Mouse (Mus musculus) neural tube, embryonic 15.5 days (tissue): ENCODE results near the gene Rasgrf1. TPM values are rescaled to one million over a fixed set of nuclear protein-coding genes. Genes with fewer than 3 reads are reported as not detected.

Experiments used
- ATAC-seq: fragments of 200-750 bp; cut with Nextera tagmentation; 2 replicates; pipeline ENCODE4 v1.8.0; 2017; ENCODE audit warnings: mild to moderate bottlenecking, moderate TSS enrichment, moderate library complexity; ENCODE audit not compliant: low FRiP score
- H3K27ac ChIP-seq: fragments of 300-500 bp; sonication (generic); replicated peaks from 2 replicates; pipeline ENCODE4 v1.5.1; 2015; ENCODE audit warnings: mild to moderate bottlenecking, inconsistent platforms
- H3K27me3 ChIP-seq: fragments of 300-500 bp; sonication (generic); replicated peaks from 2 replicates; pipeline ENCODE4 v1.6.1; 2015; ENCODE audit warnings: inconsistent platforms
- H3K36me3 ChIP-seq: fragments of 300-500 bp; sonication (generic); 2 replicates; pipeline ENCODE4 v1.6.1; 2015; ENCODE audit warnings: inconsistent platforms
- H3K4me1 ChIP-seq: fragments of 300-500 bp; sonication (generic); 2 replicates; pipeline ENCODE4 v1.6.1; 2015; ENCODE audit warnings: inconsistent platforms
- H3K4me2 ChIP-seq: fragments of 300-500 bp; sonication (generic); 2 replicates; pipeline ENCODE4 v1.6.1; 2015; ENCODE audit warnings: inconsistent platforms, mild to moderate bottlenecking, moderate library complexity
- H3K4me3 ChIP-seq: fragments of 300-500 bp; sonication (generic); replicated peaks from 2 replicates; pipeline ENCODE4 v1.5.1; 2015; ENCODE audit warnings: mild to moderate bottlenecking, inconsistent platforms
- H3K9ac ChIP-seq: fragments of 300-500 bp; sonication (generic); replicated peaks from 2 replicates; pipeline ENCODE4 v1.6.1; 2015; ENCODE audit warnings: mild to moderate bottlenecking, inconsistent platforms
- H3K9me3 ChIP-seq: fragments of 300-500 bp; sonication (generic); replicated peaks from 2 replicates; pipeline ENCODE4 v1.6.1; 2016; ENCODE audit warnings: inconsistent platforms
- WGBS: fragments of 180-500 bp; shearing (Covaris S2); methylation state at CpG from one replicate; pipeline ENCODE4 v1.1.7; 2015; ENCODE audit warnings: mixed read lengths; 5-methylcytosine and 5-hydroxymethylcytosine counted together
- polyA plus RNA-seq: library from polyadenylated mRNA; unstranded; fragments of >200 nt; fragmentation: Nextera tagmentation; extraction: Ambion mirVana; gene quantifications from 2 replicates; pipeline ENCODE4 v1.2.1, GENCODE M21; 2015

Rasgrf1 gene
- polyA plus RNA-seq, 1 experiment from 2014 or later, result 17.3 TPM

DNA sequence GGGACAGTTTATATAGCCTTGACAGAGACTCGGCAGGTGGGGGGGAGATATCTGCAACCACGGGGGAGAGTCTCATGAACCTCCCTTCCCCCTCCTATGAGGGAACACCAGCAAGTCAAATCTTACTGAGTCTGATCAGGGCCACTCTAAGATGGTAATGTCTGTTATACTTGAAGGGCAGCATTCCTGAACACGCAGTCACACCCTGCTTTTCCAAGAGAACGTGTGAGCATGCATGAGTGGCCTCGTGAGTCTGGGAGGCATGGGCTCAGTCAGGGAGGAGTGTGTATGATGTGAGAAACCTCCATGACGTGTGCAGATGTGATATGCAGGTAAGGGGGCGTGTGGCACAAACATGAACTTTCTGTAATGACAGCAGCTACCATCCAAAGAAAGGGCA, 159.8 kb downstream of the Rasgrf1 start:
- H3K9ac ChIP-seq, result no peak overlapping the region

DNA sequence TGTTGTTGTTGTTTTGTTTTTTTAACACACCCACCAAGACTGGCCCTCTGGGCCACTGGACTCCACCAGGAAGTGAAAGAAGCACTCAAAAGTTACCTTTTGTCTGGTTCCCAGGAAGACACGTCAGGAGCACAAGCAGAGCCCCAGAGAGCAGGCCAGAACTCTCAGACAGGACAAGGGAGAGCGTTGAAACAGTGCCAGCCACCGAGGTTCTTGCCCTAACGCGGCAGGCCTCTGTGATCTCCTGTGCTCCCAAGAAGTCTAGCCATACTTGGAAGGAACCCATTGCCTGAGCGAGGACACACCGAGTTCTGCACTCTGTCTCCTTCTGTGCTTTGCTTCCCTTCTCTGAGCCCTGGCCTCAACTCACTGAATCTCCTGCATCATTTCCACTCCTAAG, 160.5 kb downstream of the Rasgrf1 start:
- no peak for ATAC-seq
- no peaks in the 10 kb centered on the region for H3K4me1 ChIP-seq
- H3K36me3 ChIP-seq, result no peaks in the 10 kb centered on the region
- H3K9me3 ChIP-seq, result no peaks in the 10 kb centered on the region
- H3K4me2 ChIP-seq, result no peak overlapping the region
- WGBS, result 89% methylated on average over 7 of the region's 7 CpGs
- no peak overlapping the region for H3K4me3 ChIP-seq
- H3K9ac ChIP-seq, result no peak overlapping the region
- no peaks in the 10 kb centered on the region for H3K27me3 ChIP-seq
- H3K27ac ChIP-seq, result no peak overlapping the region

More for the DNA sequence above, 159.8 kb downstream of the Rasgrf1 start:
- H3K27me3 ChIP-seq, result no peaks in the 10 kb centered on the region
- H3K9me3 ChIP-seq, result no peaks in the 10 kb centered on the region
- no peak overlapping the region for H3K27ac ChIP-seq
- WGBS, result 78% methylated on average over 7 of the region's 7 CpGs
- no peak overlapping the region for H3K4me2 ChIP-seq
- no peak overlapping the region for H3K4me3 ChIP-seq
- ATAC-seq, result no peak
- H3K4me1 ChIP-seq, result no peaks in the 10 kb centered on the region
- H3K36me3 ChIP-seq, result no peaks in the 10 kb centered on the region

DNA sequence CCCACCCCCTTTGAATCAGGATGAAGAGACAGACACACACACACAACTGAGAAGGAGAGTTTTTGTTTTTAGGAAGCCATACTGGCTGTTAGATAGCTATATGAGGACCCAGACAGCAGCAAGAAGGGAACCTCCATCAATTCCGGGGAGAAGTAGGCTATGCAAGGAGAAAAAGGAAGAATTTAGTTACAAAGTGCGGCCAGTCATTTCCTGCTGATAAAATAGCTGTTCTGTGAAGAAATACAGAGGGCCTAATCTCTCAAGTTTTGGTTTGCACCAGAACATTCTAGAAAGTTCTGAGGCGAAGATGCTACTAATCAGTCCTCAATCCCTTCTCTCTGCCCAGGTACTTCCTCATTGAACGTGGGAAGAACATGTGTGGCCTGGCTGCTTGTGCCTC, 165.6 kb downstream of the Rasgrf1 start:
- WGBS, result 88% methylated on average over 4 of the region's 4 CpGs

DNA sequence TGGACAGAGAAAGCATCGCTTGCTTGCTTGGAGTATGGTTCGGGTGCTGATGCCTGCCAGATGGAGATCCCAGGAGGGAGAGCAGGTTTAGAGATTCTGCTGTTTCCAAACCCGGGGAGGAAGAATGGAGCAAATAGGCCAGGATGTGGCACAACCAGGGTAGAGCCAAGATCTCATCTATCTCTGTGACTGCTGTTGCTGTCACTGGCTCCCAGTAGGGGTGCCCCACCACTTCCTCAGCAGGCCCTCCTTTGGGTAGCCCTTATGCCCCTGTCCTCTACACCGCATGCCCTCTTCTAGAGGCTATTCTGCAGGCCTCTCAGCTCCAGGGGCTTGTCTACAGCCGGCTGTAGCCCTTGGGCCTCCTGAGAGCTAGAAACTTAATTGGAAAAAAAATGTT, 166.4 kb downstream of the Rasgrf1 start:
- no peak overlapping the region for H3K9ac ChIP-seq
- ATAC-seq, result no peak
- no peaks in the 10 kb centered on the region for H3K9me3 ChIP-seq
- H3K4me2 ChIP-seq, result no peak overlapping the region
- H3K4me3 ChIP-seq, result no peak overlapping the region
- WGBS, result 80% methylated on average over 5 of the region's 5 CpGs
- no peak overlapping the region for H3K27ac ChIP-seq
- no peaks in the 10 kb centered on the region for H3K4me1 ChIP-seq
- no peaks in the 10 kb centered on the region for H3K27me3 ChIP-seq
- no peaks in the 10 kb centered on the region for H3K36me3 ChIP-seq

More for the DNA sequence above, 165.6 kb downstream of the Rasgrf1 start:
- H3K4me3 ChIP-seq, result no peak overlapping the region
- H3K4me1 ChIP-seq, result no peaks in the 10 kb centered on the region
- no peaks in the 10 kb centered on the region for H3K27me3 ChIP-seq
- H3K9ac ChIP-seq, result no peak overlapping the region
- no peak overlapping the region for H3K27ac ChIP-seq
- H3K4me2 ChIP-seq, result no peak overlapping the region
- H3K9me3 ChIP-seq, result no peaks in the 10 kb centered on the region
- no peaks in the 10 kb centered on the region for H3K36me3 ChIP-seq
- no peak for ATAC-seq

Other genes with a start within 250 kb of the Rasgrf1 start
- gene Tmed3, start 204.8 kb upstream of the Rasgrf1 start, polyA plus RNA-seq, result 65.9 and 71.0 TPM in 2 replicates
- gene Ankrd34c, start 171.4 kb upstream of the Rasgrf1 start, polyA plus RNA-seq, result 0.83 and 1.1 TPM in 2 replicates
- 41.7 and 48.1 TPM in 2 replicates for gene Ctsh, start 144.2 kb downstream of the Rasgrf1 start, polyA plus RNA-seq
- 520 and 554 TPM in 2 replicates for gene Morf4l1, start 204.9 kb downstream of the Rasgrf1 start, polyA plus RNA-seq